Mouse (Mus musculus) thymus, postnatal 4 days (tissue): ENCODE results near the gene Gm49450.
"Not testable (repeated sequence)": the region's sequence is repeated elsewhere in the genome, so short reads cannot be mapped to it uniquely, and the experiment has no call there.

Source experiments
- DNase-seq: peaks from one replicate; pipeline ENCODE4 v3.0.0; 2021

Gm49450 gene

GRCm38 (mm10) chr15:98923031-98923537 lies 30.3 kb downstream of the Gm49450 start:
- DNase-seq, result no peak

- no peak for DNase-seq
These were observed 30.8 kb downstream of the Gm49450 start for GRCm38 (mm10) chr15:98922581-98922980.

- no peak for DNase-seq
These were observed 31.8 kb downstream of the Gm49450 start for GRCm38 (mm10) chr15:98921510-98921909.

DNA sequence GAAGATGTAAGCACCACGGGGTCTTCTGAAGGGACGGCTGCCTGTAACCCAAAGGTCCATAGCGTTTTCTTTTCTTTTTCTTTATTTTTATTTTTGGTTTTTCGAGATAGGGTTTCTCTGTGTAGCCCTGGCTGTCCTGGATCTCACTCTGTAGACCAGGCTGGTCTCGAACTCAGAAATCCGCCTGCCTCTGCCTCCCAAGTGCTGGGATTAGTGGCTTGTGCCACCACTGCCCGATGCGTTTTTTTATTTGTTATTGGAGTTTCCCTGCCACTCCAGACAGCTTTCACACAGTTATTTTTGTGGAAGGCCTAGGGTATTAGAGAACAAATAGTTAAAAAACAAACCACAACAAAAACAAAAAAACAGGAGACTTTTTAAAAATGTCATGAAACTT lies 34.9 kb downstream of the Gm49450 start:
- not testable (repeated sequence) for DNase-seq

GRCm38 (mm10) chr15:98917538-98918498 lies 35.5 kb downstream of the Gm49450 start, which contains the start of gene Lmbr1l:
Gene Lmbr1l (minus strand): TSS chr15:98918231.
- DNase-seq, result peak; percentile 96

GRCm38 (mm10) chr15:98917091-98917490 lies 36.3 kb downstream of the Gm49450 start:
- DNase-seq, result no peak

GRCm38 (mm10) chr15:98916016-98916415 lies 37.3 kb downstream of the Gm49450 start:
- DNase-seq, result no peak

DNA sequence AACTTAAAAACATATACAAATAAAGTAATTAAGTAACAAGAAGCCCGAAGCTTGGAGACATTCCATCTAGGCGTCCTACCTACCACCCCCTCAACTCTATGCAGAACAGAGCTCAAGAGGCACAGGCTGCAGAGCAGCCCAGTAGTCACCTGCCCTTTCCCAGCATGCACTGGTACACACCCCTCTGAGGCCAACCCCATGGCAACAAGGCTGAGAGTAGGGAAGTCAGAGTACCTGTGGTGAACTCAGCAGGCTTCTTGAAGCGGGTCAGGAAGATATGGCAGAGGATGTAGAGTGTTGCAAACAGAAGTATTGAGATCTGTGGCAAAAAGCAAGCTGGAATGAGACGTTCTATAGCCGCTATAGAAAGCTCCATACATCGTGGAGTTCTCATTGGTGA lies 38.4 kb downstream of the Gm49450 start:
- DNase-seq, result no peak

GRCm38 (mm10) chr15:98904692-98905091 lies 48.7 kb downstream of the Gm49450 start:
- peak; percentile 76 for DNase-seq

- no peak for DNase-seq
These were observed 50.8 kb downstream of the Gm49450 start for GRCm38 (mm10) chr15:98902600-98902999.

GRCm38 (mm10) chr15:98901530-98901929 lies 51.8 kb downstream of the Gm49450 start:
- no peak for DNase-seq

GRCm38 (mm10) chr15:98897928-98898800 lies 55.2 kb downstream of the Gm49450 start, which contains the start of gene Dhh:
Gene Dhh (minus strand): TSS chr15:98898540.
- peak; percentile 16 for DNase-seq

DNA sequence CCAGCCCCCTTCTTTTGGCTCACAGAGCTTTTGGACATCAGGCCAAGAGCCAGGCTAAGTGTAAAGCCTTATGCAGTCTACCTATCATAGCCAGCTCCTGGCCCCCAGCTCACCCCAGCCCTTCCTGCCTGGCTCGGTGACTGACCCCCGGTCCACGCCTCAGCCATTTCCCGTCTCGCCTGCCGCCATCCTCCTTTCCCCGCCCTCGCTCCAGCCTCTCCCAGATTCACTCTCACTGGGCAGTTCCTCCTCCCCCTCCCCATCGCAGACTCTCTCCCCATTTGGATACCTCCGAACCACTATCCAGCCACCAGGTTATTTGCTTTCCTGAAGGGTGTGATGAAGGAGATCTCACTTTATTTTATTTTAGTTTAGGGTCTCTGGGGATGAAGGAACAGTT lies 55.9 kb downstream of the Gm49450 start:
- no peak for DNase-seq

DNA sequence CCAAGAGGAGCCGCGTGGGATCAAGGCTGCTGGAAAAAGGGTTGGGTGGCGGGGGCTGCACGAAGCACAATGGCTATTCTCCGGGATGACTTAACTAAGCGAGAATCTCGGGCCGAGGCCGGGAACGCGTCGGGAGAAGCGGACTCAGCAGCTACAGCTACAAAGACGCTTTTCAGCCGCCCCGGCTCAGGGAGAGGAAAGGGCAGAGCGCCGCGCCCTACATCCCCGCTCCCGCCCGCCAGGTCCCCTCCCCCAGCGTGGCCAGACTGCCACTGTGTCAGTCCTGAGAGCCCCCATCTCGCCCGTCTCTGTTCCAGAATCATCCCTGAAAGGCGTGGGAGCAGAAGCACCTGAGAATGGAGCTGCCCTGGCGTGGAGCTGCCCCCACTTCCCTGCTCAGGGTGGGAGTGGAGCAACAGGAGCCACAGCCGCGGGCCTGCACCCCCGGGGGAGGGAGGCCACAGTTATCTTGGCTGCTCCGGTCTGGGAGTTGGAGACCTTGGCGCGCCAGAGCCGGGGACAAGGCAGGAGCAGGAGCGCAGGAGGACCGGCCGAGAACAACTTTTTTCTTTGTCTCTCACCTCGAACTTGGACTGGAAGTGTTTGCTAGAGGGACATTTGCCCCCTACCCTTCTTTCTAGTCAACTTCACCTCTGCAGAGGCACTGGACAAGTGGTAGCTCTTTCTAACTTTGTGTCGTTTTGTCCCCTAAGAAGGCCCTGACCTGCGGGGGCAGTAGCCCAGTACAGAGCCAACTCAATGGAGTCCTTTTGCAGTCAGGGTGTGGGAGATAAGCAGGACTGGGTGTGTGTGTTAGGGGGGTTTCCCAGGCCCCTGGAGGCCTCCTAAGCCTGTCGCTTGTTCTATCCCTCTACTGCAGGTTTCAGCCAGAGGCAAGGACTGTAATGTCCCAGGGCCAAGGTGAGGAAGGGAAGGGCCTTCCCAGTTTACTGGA lies 57.4 kb downstream of the Gm49450 start:
- peak; percentile 42 for DNase-seq

DNA sequence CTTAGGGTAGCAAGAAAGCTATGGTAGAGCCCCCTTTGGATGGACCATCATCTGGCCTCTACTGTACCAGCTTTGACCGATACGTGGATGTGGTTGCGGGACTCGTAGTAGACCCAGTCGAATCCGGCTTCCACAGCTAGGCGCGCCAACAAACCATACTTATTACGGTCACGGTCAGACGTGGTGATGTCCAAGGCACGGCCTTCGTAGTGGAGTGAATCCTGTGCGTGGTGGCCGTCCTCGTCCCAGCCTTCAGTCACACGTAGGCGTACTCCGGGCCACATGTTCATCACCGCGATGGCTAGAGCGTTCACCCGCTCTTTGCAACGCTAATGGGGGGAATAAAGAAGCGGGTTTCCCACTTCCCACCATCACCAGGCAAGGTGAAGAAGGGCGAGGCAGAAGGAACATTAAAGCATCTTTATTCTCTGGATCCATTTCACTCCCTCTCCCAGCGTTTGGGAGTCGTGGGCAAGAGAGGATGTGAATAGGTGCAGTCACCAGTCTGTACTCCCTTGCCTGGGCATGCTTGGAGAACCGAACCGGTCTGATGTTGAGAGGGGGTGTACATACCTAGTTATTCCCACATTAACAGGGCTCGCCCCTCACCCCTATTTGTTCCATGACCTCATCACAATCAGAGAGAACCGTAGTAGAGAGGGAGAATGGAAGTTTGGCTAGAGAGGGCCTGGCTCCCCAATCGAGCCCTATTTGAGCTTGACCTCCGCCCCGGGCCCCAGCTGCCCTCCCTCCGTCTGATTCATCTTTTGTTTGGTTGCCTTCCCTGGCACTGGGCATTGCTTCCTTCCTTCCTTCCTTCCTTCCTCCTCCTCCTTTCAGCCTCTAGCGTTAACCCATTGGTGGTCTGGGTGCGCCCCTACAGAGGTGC lies 58.4 kb downstream of the Gm49450 start:
- peak; percentile 16 for DNase-seq

- DNase-seq, result peak; percentile 62
These were observed 59.2 kb downstream of the Gm49450 start, which contains the start of gene Rhebl1 for GRCm38 (mm10) chr15:98893940-98894745. Gene Rhebl1 (minus strand): TSS chr15:98894540.

DNA sequence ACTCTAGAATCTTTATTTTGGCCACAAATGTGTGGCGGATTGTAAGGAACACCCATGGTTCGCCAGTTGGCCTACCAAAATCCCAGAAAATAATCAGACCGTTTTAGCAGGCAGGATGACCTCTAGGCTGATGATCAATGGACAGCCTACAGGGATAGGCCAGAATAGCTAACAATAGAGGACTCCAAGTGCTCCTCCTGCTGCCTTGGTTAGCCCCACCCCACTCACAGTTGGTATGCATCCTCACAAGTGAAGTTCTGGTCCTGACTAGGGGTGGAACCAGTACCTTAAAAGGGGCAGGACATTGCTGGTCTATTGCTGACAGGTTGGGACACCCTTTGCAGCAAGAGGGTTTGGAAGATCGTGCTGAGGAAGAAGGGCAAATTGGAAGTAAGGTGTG lies 60.3 kb downstream of the Gm49450 start:
- no peak for DNase-seq

GRCm38 (mm10) chr15:98891907-98892606 lies 61.3 kb downstream of the Gm49450 start:
- DNase-seq, result peak; percentile 50

DNA sequence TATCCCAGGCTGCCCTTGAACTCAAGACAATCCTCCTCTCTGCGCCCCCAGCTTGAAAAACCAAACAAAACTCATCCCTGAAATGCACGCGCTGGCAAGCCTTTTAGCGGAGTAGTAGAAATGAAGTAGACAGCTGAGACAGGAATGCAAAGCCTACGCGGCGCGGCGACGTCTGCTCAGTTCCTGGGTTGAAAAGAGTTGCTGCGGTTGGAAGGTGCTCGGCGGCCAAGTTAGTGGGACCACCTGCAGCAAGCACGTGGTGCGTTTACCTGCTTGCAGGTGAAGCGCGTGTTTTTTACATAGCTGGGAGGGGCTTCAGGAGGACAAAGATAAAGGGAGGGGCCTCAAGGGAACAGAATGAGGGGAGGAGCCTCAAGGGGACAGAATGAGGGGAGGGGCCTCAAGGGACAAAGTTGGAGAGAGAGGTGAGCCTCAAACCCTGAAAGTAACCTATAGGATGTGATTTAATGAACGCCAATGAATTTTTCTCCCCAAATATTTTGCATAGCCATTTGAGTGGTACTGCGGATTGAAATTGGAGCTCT lies 62.1 kb downstream of the Gm49450 start:
- DNase-seq, result peak; percentile 53
